In the genomic region with DNA sequence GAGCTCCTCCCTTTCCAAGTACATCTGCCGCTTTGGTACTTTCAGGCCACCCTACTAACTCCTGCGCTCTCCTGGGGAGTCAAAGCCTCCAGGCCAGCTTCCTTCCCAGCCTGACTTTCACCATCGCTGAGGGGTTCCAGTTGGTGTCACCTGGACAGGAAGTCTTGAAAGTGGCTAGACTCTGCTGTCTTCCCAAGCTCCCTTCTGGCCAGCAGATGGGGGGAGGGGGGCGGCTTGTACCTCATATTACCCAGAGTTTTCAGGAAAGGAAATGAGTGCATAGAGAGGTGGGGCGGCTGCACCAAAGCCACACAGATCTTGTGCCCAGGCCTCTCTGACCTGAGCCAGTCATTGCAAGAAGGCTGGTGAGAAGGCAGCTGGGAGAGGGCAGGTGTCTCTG, we compare ENCODE assay signal across 8 mouse cellular contexts. TPM values are rescaled to one million over a fixed set of nuclear protein-coding genes. Genes with fewer than 3 reads are reported as not detected.
DNase-seq lines count a peak whose midpoint lies in the region; ATAC-seq and TF ChIP-seq lines count a peak whose summit lies in the region.

No protein-coding gene starts in this region.

- H3K27ac ChIP-seq in heart, embryonic 12.5 days (ENCODE audit: poor library complexity, severe bottlenecking) = no peak overlapping the region
- peak overlapping the region; percentile 73 for H3K27ac ChIP-seq in hindbrain, embryonic 10.5 days
- H3K27ac ChIP-seq in liver, embryonic 15.5 days (replicated peaks) = no peak overlapping the region

- peak overlapping the region; percentile 62 for H3K4me2 ChIP-seq in heart, embryonic 12.5 days
- H3K4me2 ChIP-seq in liver, embryonic 15.5 days = peak overlapping the region; percentile 45

- H3K27me3 ChIP-seq in heart, embryonic 12.5 days (replicated peaks) = peaks cover 71% of the 10 kb centered on the region
- peaks cover 90% of the 10 kb centered on the region for H3K27me3 ChIP-seq in E14TG2a.4 (ENCODE audit: insufficient read depth, low read length)
- H3K27me3 ChIP-seq in hindbrain, embryonic 10.5 days (ENCODE audit: insufficient read depth, poor library complexity, severe bottlenecking) = peaks cover 100% of the 10 kb centered on the region
- peaks cover 69% of the 10 kb centered on the region for H3K27me3 ChIP-seq in liver, embryonic 15.5 days

- peak overlapping the region; percentile 26 for H3K4me3 ChIP-seq in heart, embryonic 12.5 days
- H3K4me3 ChIP-seq in E14TG2a.4 (replicated peaks; ENCODE audit: low read length) = peak overlapping the region; percentile 50
- H3K4me3 ChIP-seq in hindbrain, embryonic 10.5 days = peak overlapping the region; percentile 72
- H3K4me3 ChIP-seq in liver, embryonic 15.5 days (replicated peaks) = no peak overlapping the region

- H3K36me3 ChIP-seq in heart, embryonic 12.5 days = peaks cover 5% of the 10 kb centered on the region
- H3K36me3 ChIP-seq in E14TG2a.4 (ENCODE audit: insufficient read depth, low read length) = no peaks in the 10 kb centered on the region
- peaks cover 9% of the 10 kb centered on the region for H3K36me3 ChIP-seq in hindbrain, embryonic 10.5 days
- H3K36me3 ChIP-seq in liver, embryonic 15.5 days (replicated peaks) = peaks cover 8% of the 10 kb centered on the region

- TF ChIP-seq CTCF in E14TG2a.4 (conservative IDR thresholded peaks at IDR 0.05; ENCODE audit: low read length) = no peak

- H3K9me3 ChIP-seq in heart, embryonic 12.5 days (replicated peaks) = no peaks in the 10 kb centered on the region
- H3K9me3 ChIP-seq in E14TG2a.4 (ENCODE audit: low read length) = no peaks in the 10 kb centered on the region
- no peaks in the 10 kb centered on the region for H3K9me3 ChIP-seq in hindbrain, embryonic 10.5 days
- H3K9me3 ChIP-seq in liver, embryonic 15.5 days (replicated peaks) = no peaks in the 10 kb centered on the region

- WGBS in heart, embryonic 12.5 days = 18% methylated on average over 5 of the region's 5 CpGs
- WGBS in hindbrain, embryonic 10.5 days = 11% methylated on average over 5 of the region's 5 CpGs
- WGBS in liver, embryonic 15.5 days (ENCODE audit: insufficient replicate concordance) = 25% methylated on average over 5 of the region's 5 CpGs

- H3K4me1 ChIP-seq in heart, embryonic 12.5 days (replicated peaks) = peaks cover 35% of the 10 kb centered on the region
- peaks cover 62% of the 10 kb centered on the region for H3K4me1 ChIP-seq in E14TG2a.4 (replicated peaks; ENCODE audit: low read depth, low read length)
- H3K4me1 ChIP-seq in hindbrain, embryonic 10.5 days (replicated peaks) = peaks cover 39% of the 10 kb centered on the region
- H3K4me1 ChIP-seq in liver, embryonic 15.5 days (replicated peaks) = peaks cover 35% of the 10 kb centered on the region

- no peak for DNase-seq in heart, postnatal 14 days
- no peak for DNase-seq in hindbrain, embryonic 10.5 days (ENCODE audit: low spot score)
- no peak for DNase-seq in embryo, embryonic 10 days (ENCODE audit: low spot score)
- DNase-seq in right cerebral cortex, adult 18-20 months = no peak

- H3K9ac ChIP-seq in heart, embryonic 12.5 days = peak overlapping the region; percentile 4; the same call in 1 of the 2 replicates
- no peak overlapping the region for H3K9ac ChIP-seq in liver, embryonic 15.5 days

- intact Hi-C loops in heart, postnatal 14 days (cut with DNase I) = no loop called here

- no peak for ATAC-seq in heart, embryonic 12.5 days (ENCODE audit: insufficient number of reproducible peaks, low FRiP score)
- no peak for ATAC-seq in liver, embryonic 15.5 days (ENCODE audit: insufficient read depth)
- ATAC-seq in frontal cortex, adult (ENCODE audit: low TSS enrichment) = no peak

RNA-seq across cellular contexts. Expression of a gene that starts 2.0 kb away (rescaled TPM):
- polyA plus RNA-seq in heart, embryonic 12.5 days (2016; fragmentation: Nextera tagmentation; extraction: Ambion mirVana) = 0.44 and 0.52 TPM in 2 replicates
- total RNA-seq in heart, postnatal 14 days (2021) = under 1 TPM; 0.12 TPM
- polyA plus RNA-seq in hindbrain, embryonic 10.5 days (2016; fragmentation: Nextera tagmentation; extraction: Ambion mirVana) = 0.63 and 0.75 TPM in 2 replicates
- polyA plus RNA-seq in liver, embryonic 15.5 days (2015; fragmentation: Nextera tagmentation; extraction: Ambion mirVana) = 0.30 and 0.32 TPM in 2 replicates

RNA-seq across cellular contexts. Expression of a gene that starts 2.0 kb away (rescaled TPM):
- 0.31 and 0.41 TPM in 2 replicates for polyA plus RNA-seq in heart, embryonic 12.5 days (2016; fragmentation: Nextera tagmentation; extraction: Ambion mirVana)
- total RNA-seq in heart, postnatal 14 days (2021) = under 1 TPM; 0.07 to 0.50 TPM
- polyA plus RNA-seq in hindbrain, embryonic 10.5 days (2016; fragmentation: Nextera tagmentation; extraction: Ambion mirVana) = 1.3 and 2.4 TPM in 2 replicates
- polyA plus RNA-seq in liver, embryonic 15.5 days (2015; fragmentation: Nextera tagmentation; extraction: Ambion mirVana) = 0.63 and 1.1 TPM in 2 replicates

RNA-seq across cellular contexts. Expression of a gene that starts 36.1 kb away (rescaled TPM):
- 109 and 114 TPM in 2 replicates for polyA plus RNA-seq in heart, embryonic 12.5 days (2016; fragmentation: Nextera tagmentation; extraction: Ambion mirVana)
- 10 to 100 TPM; 77.5 to 83.0 TPM for total RNA-seq in heart, postnatal 14 days (2021)
- polyA plus RNA-seq in hindbrain, embryonic 10.5 days (2016; fragmentation: Nextera tagmentation; extraction: Ambion mirVana) = 146 and 148 TPM in 2 replicates
- polyA plus RNA-seq in liver, embryonic 15.5 days (2015; fragmentation: Nextera tagmentation; extraction: Ambion mirVana) = 36.3 and 40.0 TPM in 2 replicates

RNA-seq across cellular contexts. Expression of a gene that starts 52.3 kb away (rescaled TPM):
- 316 and 318 TPM in 2 replicates for polyA plus RNA-seq in heart, embryonic 12.5 days (2016; fragmentation: Nextera tagmentation; extraction: Ambion mirVana)
- 10 to 100 TPM; 65.7 to 69.2 TPM for total RNA-seq in heart, postnatal 14 days (2021)
- 274 and 292 TPM in 2 replicates for polyA plus RNA-seq in hindbrain, embryonic 10.5 days (2016; fragmentation: Nextera tagmentation; extraction: Ambion mirVana)
- 173 and 194 TPM in 2 replicates for polyA plus RNA-seq in liver, embryonic 15.5 days (2015; fragmentation: Nextera tagmentation; extraction: Ambion mirVana)
